Mouse (Mus musculus) macrophage (primary cell): ENCODE data around the gene Foxa3. TPM values are rescaled to one million over a fixed set of nuclear protein-coding genes. Genes with fewer than 3 reads are reported as not detected.
"Not testable (repeated sequence)": the region's sequence is repeated elsewhere in the genome, so short reads cannot be mapped to it uniquely, and the experiment has no call there.

Experiments used
- H3K27ac ChIP-seq: fragments of 350-480 bp; formaldehyde crosslinking; 2 replicates; pipeline ENCODE4 v1.9.0; 2021
- H3K36me3 ChIP-seq: fragments of 350-480 bp; formaldehyde crosslinking; 2 replicates; pipeline ENCODE4 v1.9.0; 2021; ENCODE audit errors: inconsistent target
- H3K4me3 ChIP-seq: fragments of 350-480 bp; formaldehyde crosslinking; 2 replicates; pipeline ENCODE4 v1.9.0; 2021; ENCODE audit errors: inconsistent target
- H3K79me2 ChIP-seq: fragments of 350-480 bp; formaldehyde crosslinking; 2 replicates; pipeline ENCODE4 v1.9.0; 2021; ENCODE audit errors: inconsistent target
- WGBS: methylation state at CpG from one replicate; pipeline ENCODE4 v1.1.7; 2026; ENCODE audit warnings: inconsistent platforms; ENCODE audit not compliant: missing documents; 5-methylcytosine and 5-hydroxymethylcytosine counted together
- polyA plus RNA-seq: library from polyadenylated mRNA; stranded (reverse); fragments of 250-400 nt; gene quantifications from 3 replicates; pipeline ENCODE4 v1.2.4, GENCODE M21; 2018; ENCODE audit warnings: inconsistent platforms
- total RNA-seq, 78 experiments: library from RNA; depleted of rRNA; stranded (reverse); fragments of 250-400 nt; gene quantifications; 1 replicate in 9 of 78; 2 replicates in 24 of 78; 3 replicates in 43 of 78; 4 replicates in 2 of 78; pipeline ENCODE4 v1.2.4; 2018; ENCODE audit warnings: inconsistent platforms in 56 of 78

The Foxa3 gene
- total RNA-seq (2018; cell fraction: chromatin; rRNA removed) = not detected
- under 1 TPM in 1 of 26 experiments, not detected in 25; 0.05 TPM for total RNA-seq (2018; cell fraction: cytosol; rRNA removed)
- total RNA-seq (2018; cell fraction: nucleus; rRNA removed) = not detected
- polyA plus RNA-seq = not detected in 3 replicates

DNA sequence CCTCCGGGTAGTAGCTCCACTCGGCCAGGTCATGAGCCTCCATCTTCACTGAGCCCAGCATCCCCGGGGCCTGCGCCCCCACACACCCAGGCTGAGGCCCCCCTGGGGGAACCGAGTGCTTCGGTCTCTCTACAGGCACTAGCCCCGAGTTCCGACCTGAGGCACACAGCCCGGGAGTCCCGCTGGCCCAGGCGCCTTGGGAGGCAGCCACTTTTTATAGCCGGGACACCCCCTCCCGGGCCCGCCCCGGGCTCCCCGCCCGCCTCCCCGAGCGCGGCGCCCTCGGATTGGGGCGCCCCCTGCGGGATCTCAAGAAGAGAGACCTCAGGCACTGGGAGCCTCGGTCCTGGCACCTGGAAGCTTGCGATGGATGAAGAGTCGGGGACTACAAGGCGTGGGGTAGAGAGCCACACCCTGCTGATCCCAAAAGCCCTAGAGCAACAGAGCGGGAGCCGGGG is at the start of gene Foxa3:
Foxa3 (minus strand) TSS at position 182 of the 458 bp plus-strand sequence.
- no peaks in the 10 kb centered on the region for H3K36me3 ChIP-seq
- WGBS = 4% methylated on average over 30 of the region's 30 CpGs
- H3K4me3 ChIP-seq = peak within 1 kb of the TSS; percentile 12; the same call in 1 of the 2 replicates
- H3K27ac ChIP-seq = no peak within 1 kb of the TSS
- peaks cover 32% of the 10 kb centered on the region for H3K79me2 ChIP-seq

- WGBS = 50% methylated on average over 1 of the region's 3 CpGs
- H3K79me2 ChIP-seq, H3K4me3 ChIP-seq, H3K36me3 ChIP-seq, H3K27ac ChIP-seq: not testable (repeated sequence)
Observed at GRCm38 (mm10) chr7:19071024-19071423, 47.7 kb upstream of the Foxa3 start.

DNA sequence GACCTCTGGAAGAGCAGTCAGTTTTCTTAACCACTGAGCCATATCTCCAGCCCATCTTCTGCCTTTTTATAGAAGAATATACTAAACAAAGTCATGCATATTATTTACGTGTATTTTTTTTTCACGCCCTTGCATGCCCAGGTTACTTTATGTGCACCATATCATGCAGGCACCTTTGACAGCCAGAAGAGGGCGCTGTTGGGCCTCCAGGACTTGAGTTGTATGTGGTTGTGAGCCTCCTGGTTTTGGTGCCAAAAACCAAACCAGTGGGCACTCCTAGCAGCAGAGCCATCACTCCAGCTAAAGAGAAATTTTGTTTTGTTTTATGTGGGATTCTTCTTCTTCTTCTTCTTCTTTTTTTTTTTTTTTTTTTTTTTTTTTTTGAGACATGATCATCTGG is 46.2 kb upstream of the Foxa3 start:
- Histone ChIP-seq H3K27ac (no peak overlapping the region), H3K4me3 (no peak overlapping the region), H3K36me3 (no peaks in the 10 kb centered on the region), H3K79me2 (no peaks in the 10 kb centered on the region)
- WGBS = 52% methylated on average over 3 of the region's 3 CpGs

DNA sequence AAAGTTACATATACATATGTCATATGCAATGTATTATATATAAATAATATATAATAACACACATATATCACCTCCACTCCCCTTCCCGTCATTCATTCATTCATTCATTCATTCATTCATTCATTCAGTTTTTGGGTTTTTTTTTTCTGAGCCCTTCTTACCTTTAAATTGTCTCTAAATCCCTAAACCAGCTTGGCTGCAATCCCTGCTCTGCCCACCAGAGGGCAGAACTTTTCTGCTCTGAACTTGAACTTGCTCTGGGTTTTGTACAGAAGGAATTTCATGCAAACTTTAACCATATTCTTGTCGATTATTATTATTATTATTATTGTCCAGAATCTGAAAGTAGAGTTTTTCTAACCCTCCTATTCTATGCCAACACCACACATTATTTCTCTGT is 45.4 kb upstream of the Foxa3 start:
- no peaks in the 10 kb centered on the region for H3K79me2 ChIP-seq
- WGBS = 0% methylated on average over 2 of the region's 2 CpGs
- H3K36me3 ChIP-seq = no peaks in the 10 kb centered on the region
- H3K27ac ChIP-seq = no peak overlapping the region
- no peak overlapping the region for H3K4me3 ChIP-seq

DNA sequence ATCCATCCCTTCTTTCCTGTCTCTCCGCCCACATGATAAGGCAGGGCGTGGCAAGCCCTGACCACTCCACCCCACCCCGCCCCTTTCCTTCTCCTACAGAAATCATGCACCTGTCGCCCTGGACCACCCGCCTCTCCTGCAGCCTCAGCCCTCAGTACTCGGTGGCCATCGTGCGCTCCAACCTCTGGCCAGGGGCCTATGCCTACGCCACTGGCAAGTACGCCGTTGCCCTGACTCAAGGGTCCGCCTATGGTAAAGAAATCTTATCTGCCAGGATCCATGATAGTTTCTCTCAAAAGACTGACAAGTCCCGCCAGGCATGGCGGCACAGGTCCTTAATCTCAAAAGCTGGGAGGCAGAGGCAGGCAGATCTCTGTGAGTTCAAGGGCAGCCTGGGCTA is 44.6 kb upstream of the Foxa3 start:
- H3K79me2 ChIP-seq = no peaks in the 10 kb centered on the region
- no peaks in the 10 kb centered on the region for H3K36me3 ChIP-seq
- no peak overlapping the region for H3K4me3 ChIP-seq
- H3K27ac ChIP-seq = no peak overlapping the region
- 65% methylated on average over 14 of the region's 14 CpGs for WGBS

DNA sequence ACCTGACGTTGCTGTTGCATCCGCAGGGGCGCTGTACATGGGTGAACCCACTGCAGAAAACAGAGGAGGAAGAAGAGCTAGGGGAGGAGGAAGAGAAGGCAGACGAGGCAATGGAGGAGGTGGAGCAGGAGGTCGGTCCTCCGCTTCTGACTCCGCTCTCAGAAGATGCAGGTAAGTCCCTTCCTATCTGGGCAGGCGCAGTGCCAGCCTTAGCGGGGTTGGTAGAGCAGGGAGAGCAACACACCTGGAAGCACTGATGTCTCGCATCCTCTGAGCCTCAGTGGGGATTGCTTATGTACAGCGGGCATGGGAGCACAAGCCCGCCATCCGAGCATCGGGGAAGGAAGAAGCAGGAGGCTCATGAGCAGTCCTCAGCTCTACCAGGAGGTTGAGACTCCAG is 43.7 kb upstream of the Foxa3 start:
- H3K27ac ChIP-seq = no peak overlapping the region
- no peak overlapping the region for H3K4me3 ChIP-seq
- H3K36me3 ChIP-seq = no peaks in the 10 kb centered on the region
- 38% methylated on average over 14 of the region's 14 CpGs for WGBS
- H3K79me2 ChIP-seq = no peaks in the 10 kb centered on the region

- Histone ChIP-seq H3K4me3 (no peak overlapping the region), H3K36me3 (no peaks in the 10 kb centered on the region), H3K79me2 (no peaks in the 10 kb centered on the region), H3K27ac (no peak overlapping the region)
- WGBS = 58% methylated on average over 13 of the region's 13 CpGs
Observed at GRCm38 (mm10) chr7:19065896-19066295, 42.6 kb upstream of the Foxa3 start.

DNA sequence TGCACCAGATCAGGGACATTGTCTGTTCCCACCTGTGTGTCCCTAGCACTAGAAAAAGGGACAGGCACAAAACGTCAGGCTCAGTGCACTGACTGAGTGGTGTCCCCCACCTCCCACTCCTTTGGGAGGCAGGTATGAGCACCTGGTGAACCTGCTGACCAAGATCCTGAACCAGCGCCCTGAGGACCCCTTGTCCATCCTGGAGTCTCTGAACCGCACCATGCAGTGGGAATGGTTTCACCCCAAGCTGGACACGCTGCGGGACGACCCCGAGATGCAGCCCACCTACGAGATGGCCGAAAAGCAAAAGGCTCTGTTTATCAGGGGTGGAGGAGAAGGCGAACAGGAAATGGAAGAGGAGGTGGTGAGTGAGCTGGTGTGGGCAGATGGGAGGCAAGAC is 34.1 kb upstream of the Foxa3 start:
- H3K36me3 ChIP-seq = peaks cover 1% of the 10 kb centered on the region; the same call in 1 of the 2 replicates

GRCm38 (mm10) chr7:19055108-19055507 is 31.8 kb upstream of the Foxa3 start:
- Histone ChIP-seq H3K27ac (no peak overlapping the region), H3K36me3 (peaks cover 24% of the 10 kb centered on the region), H3K79me2 (no peaks in the 10 kb centered on the region), H3K4me3 (no peak overlapping the region)
- WGBS = 95% methylated on average over 8 of the region's 8 CpGs

More for the DNA sequence above, 34.1 kb upstream of the Foxa3 start:
- no peaks in the 10 kb centered on the region for H3K79me2 ChIP-seq
- H3K27ac ChIP-seq = no peak overlapping the region
- 75% methylated on average over 10 of the region's 10 CpGs for WGBS
- H3K4me3 ChIP-seq = no peak overlapping the region

DNA sequence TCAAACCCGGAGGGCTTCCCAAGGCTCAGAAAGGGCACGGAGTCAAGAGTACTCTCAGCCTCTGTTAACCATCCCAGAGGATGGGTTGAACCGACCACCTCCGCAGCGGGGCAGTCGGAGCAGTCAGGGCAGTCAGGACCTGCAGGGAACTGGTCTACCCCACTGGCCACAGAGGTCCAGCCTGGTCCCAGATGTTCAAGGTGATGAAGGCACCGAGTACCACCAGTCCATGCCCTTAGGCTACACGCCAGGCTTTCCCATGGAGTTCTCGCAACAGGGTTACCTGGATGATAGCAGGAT is 31.4 kb upstream of the Foxa3 start:
- no peaks in the 10 kb centered on the region for H3K79me2 ChIP-seq
- no peak overlapping the region for H3K27ac ChIP-seq
- 90% methylated on average over 9 of the region's 9 CpGs for WGBS
- no peak overlapping the region for H3K4me3 ChIP-seq
- peaks cover 27% of the 10 kb centered on the region for H3K36me3 ChIP-seq

DNA sequence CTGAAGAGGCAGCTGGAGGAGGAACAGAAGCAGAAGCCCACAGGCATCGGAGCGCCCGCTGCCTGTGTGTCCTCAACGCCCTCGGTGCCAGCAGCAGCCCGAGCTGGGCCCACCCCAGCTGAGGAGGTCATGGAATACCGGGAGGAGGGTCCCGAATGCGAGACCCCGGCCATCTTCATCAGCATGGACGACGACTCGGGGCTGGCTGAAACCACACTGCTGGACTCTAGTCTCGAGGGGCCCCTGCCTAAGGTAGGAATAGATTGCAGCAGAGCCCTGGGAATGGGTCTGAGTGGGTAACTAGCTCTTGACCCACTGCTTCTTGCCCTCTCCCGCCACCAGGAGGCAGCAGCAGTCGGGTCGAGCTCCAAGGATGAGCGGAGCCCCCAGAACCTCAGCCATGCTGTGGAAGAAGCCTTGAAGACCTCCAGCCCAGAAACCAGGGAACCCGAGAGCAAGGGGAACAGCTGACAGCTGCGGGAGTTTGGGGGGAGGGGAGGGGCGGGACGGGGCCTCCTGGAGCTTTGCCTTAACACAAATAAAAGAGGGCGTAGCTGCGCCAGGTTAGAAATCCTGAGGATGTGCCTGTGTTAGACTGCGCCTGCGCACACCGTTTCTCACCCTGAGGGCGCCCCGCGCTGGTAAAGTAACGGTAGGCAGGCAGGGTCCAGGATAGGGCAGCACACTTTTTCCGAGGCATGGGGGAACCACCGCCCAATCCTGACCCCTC is 30.9 kb upstream of the Foxa3 start, which contains the start of gene Rsph6a:
Rsph6a (plus strand) TSS at position 644 of the 730 bp plus-strand sequence.
- WGBS = 84% methylated on average over 33 of the region's 33 CpGs
- H3K36me3 ChIP-seq = peaks cover 33% of the 10 kb centered on the region
- no peak within 1 kb of the TSS for H3K27ac ChIP-seq
- no peaks in the 10 kb centered on the region for H3K79me2 ChIP-seq
- H3K4me3 ChIP-seq = no peak within 1 kb of the TSS

GRCm38 (mm10) chr7:19053136-19053532 is 29.8 kb upstream of the Foxa3 start:
- H3K36me3 ChIP-seq = peaks cover 42% of the 10 kb centered on the region
- H3K27ac ChIP-seq = no peak overlapping the region
- no peak overlapping the region for H3K4me3 ChIP-seq
- no peaks in the 10 kb centered on the region for H3K79me2 ChIP-seq
- WGBS = 97% methylated on average over 7 of the region's 7 CpGs

GRCm38 (mm10) chr7:19052345-19053135 is 29.2 kb upstream of the Foxa3 start:
- peaks cover 48% of the 10 kb centered on the region for H3K36me3 ChIP-seq
- WGBS = 93% methylated on average over 15 of the region's 15 CpGs
- no peak overlapping the region for H3K27ac ChIP-seq
- H3K4me3 ChIP-seq = no peak overlapping the region
- H3K79me2 ChIP-seq = no peaks in the 10 kb centered on the region

GRCm38 (mm10) chr7:19051161-19051560 is 27.8 kb upstream of the Foxa3 start:
- no peaks in the 10 kb centered on the region for H3K79me2 ChIP-seq
- no peak overlapping the region for H3K4me3 ChIP-seq
- H3K36me3 ChIP-seq = peaks cover 62% of the 10 kb centered on the region
- no peak overlapping the region for H3K27ac ChIP-seq
- WGBS = 86% methylated on average over 4 of the region's 4 CpGs

GRCm38 (mm10) chr7:19050172-19050571 is 26.8 kb upstream of the Foxa3 start:
- no peak overlapping the region for H3K27ac ChIP-seq
- H3K36me3 ChIP-seq = peaks cover 72% of the 10 kb centered on the region
- no peaks in the 10 kb centered on the region for H3K79me2 ChIP-seq
- 83% methylated on average over 7 of the region's 8 CpGs for WGBS
- H3K4me3 ChIP-seq = no peak overlapping the region
